Mouse (Mus musculus): ENCODE results near the gene Pih1d2. TPM values are rescaled to one million over a fixed set of nuclear protein-coding genes. Genes with fewer than 3 reads are reported as not detected.

Pih1d2 gene
- polyA plus RNA-seq (2015; fragmentation: Nextera tagmentation; extraction: Ambion mirVana), result 5.7 and 7.5 TPM in 2 replicates

DNA sequence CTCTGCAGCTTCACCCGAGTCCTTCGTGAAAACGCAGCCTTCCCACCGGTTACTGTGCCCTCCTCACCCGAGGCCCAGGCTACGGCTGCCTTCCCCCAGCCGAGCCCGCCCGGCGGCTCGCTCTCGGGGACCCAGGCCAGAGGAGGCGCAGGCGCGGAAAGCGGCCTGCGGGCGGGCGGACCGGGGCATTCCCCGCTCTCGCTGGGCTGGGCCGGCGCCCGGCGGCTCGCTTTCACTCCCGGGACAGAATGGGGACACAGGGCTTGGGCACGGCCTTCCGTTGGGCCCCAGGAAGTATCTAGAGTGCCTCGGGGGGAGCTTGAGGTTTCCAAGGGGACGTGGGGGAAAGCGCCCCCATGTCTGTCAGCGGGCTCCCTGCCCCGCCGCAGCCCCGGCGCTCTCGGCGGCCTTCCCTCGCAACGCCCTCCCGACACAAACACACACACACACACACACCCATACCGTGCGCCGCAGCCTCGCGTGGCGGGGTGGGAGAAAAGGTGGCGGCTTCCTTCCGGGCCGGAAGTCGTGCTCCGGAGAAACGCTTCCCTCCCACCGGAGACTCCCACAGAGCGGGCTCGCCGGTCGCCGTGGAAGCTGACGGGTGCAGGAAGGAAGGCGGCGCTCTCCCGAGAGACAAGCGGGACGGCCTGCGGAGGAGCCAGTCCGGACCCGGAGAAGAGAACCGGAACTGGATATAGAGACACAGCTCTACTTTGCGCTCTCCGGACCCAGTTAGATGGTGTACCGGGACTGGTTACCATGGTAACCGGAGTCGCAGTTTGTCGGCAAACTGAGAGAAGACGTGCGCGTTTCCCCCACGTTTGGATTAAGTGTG is at the start of gene Pih1d2, which contains the start of gene Nkapd1:
Gene Pih1d2, plus strand, starts transcription at position 556 of the 838 bp plus-strand sequence.
Gene Nkapd1, minus strand, starts transcription at position 699 of the 838 bp plus-strand sequence.
- ATAC-seq (ENCODE audit: low FRiP score), result peak; percentile 96
- peaks cover 25% of the 10 kb centered on the region for H3K4me1 ChIP-seq (replicated peaks)
- no peaks in the 10 kb centered on the region for H3K9me3 ChIP-seq
- no peaks in the 10 kb centered on the region for H3K27me3 ChIP-seq
- H3K9ac ChIP-seq, result peak within 1 kb of the TSS; percentile 97
- H3K4me3 ChIP-seq, result peak within 1 kb of the TSS; percentile 100
- peak within 1 kb of the TSS; percentile 90 for H3K4me2 ChIP-seq
- H3K36me3 ChIP-seq, result peaks cover 33% of the 10 kb centered on the region
- peak within 1 kb of the TSS; percentile 96 for H3K27ac ChIP-seq
- WGBS, result under 1% methylated on average over 80 of the region's 81 CpGs

DNA sequence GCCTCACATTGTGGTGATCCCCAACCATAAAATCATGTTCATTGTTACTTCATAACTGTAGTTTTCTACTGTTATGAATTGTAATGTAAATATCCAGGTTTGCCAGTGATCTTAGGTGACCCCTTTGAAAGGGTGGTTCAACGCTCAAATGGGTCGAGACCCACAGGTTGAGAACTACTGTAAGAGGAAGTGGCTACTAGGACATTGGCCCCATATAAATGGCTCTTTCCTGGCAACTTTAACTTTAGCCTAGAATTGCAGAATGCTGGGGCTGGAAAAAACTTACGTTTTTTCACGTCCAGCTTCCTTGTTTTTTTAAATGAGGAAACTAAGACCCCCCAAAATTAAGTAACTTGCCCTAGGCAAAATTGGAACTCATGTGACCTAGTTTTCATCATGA is 49.7 kb upstream of the Pih1d2 start:
- H3K27ac ChIP-seq, result no peak overlapping the region
- no peak for ATAC-seq (ENCODE audit: low FRiP score)
- no peaks in the 10 kb centered on the region for H3K36me3 ChIP-seq

DNA sequence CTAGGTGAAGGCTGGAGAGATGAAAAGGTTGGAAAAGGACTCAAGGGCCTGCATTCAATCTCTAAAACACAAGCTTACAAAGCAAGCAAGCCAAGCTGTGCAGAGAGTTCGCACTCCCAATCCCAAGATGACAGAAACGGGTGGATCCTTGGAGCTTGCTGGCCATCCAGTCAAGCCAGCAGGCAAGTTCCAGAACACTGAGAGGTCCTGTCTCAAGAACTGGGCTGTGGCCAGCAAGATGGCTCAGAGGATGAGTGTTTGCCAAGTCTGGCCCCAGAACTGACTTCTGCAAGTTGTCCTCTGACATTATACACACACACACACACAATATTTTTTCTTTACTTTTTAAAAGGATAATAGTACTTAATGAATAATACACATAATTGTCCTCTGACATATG is 49.2 kb upstream of the Pih1d2 start:
- H3K36me3 ChIP-seq, result no peaks in the 10 kb centered on the region
- no peak for ATAC-seq (ENCODE audit: low FRiP score)
- no peak overlapping the region for H3K9ac ChIP-seq
- H3K4me1 ChIP-seq (replicated peaks), result no peaks in the 10 kb centered on the region
- H3K9me3 ChIP-seq, result no peaks in the 10 kb centered on the region
- H3K4me2 ChIP-seq, result no peak overlapping the region
- H3K27ac ChIP-seq, result no peak overlapping the region
- H3K4me3 ChIP-seq, result no peak overlapping the region
- whole genome bisulfite sequencing, result 86% methylated on average over 2 of the region's 2 CpGs
- H3K27me3 ChIP-seq, result no peaks in the 10 kb centered on the region

More for the DNA sequence above, 49.7 kb upstream of the Pih1d2 start:
- no peak overlapping the region for H3K4me3 ChIP-seq
- no peaks in the 10 kb centered on the region for H3K27me3 ChIP-seq
- no peak overlapping the region for H3K9ac ChIP-seq
- H3K9me3 ChIP-seq, result no peaks in the 10 kb centered on the region
- no peaks in the 10 kb centered on the region for H3K4me1 ChIP-seq (replicated peaks)
- no peak overlapping the region for H3K4me2 ChIP-seq
- WGBS, result 90% methylated on average over 4 of the region's 4 CpGs

DNA sequence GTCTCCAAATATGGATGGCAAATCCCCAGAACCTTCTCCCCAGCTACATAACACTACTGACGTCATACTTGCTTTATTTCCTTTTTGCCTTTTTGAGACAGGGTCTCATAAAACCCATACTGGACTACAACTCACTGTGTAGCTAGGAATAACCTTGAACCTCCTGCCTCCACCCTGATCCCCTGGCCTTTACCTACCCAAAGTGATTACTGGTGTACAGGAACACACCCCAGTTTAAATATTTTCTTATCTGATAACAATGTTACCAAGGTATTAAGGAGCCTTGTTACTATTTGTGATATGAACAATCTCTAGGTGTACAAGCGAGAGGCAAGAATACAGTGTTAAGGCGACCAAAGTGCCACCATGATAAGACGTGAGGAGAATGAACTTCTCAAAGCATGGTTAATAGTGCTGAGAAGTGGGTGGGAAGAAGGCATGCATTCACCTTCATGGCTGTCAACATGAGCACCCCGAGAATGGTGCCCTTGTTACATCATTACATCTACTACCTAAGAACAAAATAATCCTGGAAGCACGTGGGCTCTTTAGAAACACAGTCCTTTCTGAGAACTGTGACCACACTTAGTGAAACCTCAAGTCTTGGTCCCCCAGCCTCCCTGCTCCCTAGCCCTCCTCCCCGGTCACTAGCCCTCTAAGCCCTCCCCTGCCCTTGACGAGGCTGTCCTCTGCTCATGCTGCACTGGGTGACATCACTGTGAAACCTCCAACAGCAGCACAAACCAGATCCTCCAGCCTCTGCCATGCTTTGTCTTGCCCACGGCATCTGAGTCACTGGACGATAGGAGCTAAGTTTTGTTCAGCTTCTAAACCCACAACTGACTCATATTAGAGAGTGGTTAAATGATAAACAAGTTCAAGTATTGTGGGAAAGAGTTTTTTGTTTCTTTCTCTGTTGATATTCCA is 47.3 kb upstream of the Pih1d2 start:
- Histone ChIP-seq H3K9ac (no peak overlapping the region), H3K9me3 (no peaks in the 10 kb centered on the region), H3K27ac (no peak overlapping the region), H3K27me3 (no peaks in the 10 kb centered on the region), H3K36me3 (no peaks in the 10 kb centered on the region), H3K4me1 (replicated peaks) (no peaks in the 10 kb centered on the region), H3K4me3 (no peak overlapping the region), H3K4me2 (no peak overlapping the region)
- no peak for ATAC-seq (ENCODE audit: low FRiP score)
- WGBS, result 85% methylated on average over 10 of the region's 10 CpGs

DNA sequence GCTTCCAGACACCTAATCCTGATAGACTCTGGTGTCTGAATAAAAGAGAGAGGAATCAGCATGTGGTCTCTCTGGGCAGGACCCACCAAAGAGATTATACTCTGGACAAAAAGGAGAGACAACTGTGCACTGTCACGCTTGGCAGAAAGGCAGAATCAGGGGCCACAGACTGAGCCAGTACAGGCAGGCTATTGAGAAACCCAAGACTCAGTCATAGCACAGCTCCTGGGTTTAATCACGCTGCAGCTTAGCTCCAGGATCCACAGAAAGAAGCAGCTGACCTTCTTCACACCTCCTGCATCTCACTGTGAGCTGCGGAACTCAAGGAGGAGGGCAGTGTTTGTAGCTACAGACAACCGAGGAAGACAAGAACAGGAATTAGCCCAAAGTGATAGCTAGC is 36.8 kb upstream of the Pih1d2 start:
- H3K4me2 ChIP-seq, result no peak overlapping the region
- H3K27me3 ChIP-seq, result no peaks in the 10 kb centered on the region
- no peak for ATAC-seq (ENCODE audit: low FRiP score)
- no peaks in the 10 kb centered on the region for H3K4me1 ChIP-seq (replicated peaks)
- H3K27ac ChIP-seq, result no peak overlapping the region
- H3K4me3 ChIP-seq, result no peak overlapping the region
- H3K9me3 ChIP-seq, result no peaks in the 10 kb centered on the region
- H3K9ac ChIP-seq, result no peak overlapping the region
- no peaks in the 10 kb centered on the region for H3K36me3 ChIP-seq
- WGBS, result 44% methylated on average over 4 of the region's 4 CpGs

DNA sequence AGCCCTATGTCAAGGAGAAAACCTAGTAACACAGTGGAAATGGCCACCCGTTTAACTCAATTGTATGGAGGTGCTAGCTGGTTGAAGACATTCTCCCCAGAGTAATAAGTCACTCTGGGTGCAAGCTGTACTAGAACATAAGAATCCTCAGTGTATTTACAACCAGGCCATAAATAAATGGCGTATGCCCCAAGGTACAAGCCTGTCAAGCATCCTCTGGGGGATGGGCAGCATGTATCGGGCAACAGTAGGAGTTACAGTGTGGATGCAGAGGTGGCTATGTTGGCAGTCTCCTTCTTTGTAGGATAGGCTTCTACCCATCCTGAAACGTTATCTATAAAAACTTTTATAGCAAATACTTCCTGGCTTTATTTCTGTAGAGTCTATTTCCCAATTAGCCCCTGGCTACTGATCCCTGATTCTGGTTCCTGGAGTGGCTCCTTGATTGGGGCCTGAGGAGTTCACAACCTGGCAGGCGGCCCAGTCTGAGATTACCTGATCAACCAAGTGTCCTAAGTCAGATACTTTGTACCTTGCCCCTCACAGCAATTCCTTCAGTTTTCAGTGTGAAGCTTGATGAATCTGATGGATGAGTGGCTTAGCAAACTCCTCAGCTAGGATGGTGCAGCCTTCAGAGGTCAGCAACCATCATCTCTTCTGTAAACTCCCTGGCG is 31.8 kb upstream of the Pih1d2 start:
- Histone ChIP-seq H3K4me3 (no peak overlapping the region), H3K27ac (no peak overlapping the region), H3K36me3 (no peaks in the 10 kb centered on the region), H3K4me2 (no peak overlapping the region), H3K9me3 (no peaks in the 10 kb centered on the region), H3K27me3 (no peaks in the 10 kb centered on the region), H3K4me1 (replicated peaks) (no peaks in the 10 kb centered on the region), H3K9ac (no peak overlapping the region)
- ATAC-seq (ENCODE audit: low FRiP score), result no peak
- WGBS, result 84% methylated on average over 6 of the region's 6 CpGs

DNA sequence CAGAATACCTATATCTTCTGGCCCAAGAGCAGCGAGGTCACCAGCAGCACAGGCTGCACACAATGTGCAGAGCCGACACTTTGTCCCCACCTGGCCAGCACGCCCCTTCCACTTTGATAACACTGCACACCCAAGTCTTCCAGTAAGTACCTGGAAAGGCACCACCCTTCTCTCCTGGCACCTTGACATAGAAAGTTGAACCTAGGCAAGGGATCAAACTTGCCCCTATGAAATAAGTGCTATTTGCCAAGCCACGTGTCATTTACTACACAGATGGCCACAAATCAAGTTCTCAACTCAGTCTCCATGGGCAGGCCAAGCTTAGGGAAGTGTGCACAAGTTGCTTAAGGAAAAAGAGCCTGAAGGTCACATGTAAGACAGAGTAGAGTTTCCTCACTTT is 30.2 kb upstream of the Pih1d2 start:
- no peak overlapping the region for H3K27ac ChIP-seq
- no peak overlapping the region for H3K4me3 ChIP-seq
- no peaks in the 10 kb centered on the region for H3K9me3 ChIP-seq
- no peak overlapping the region for H3K4me2 ChIP-seq
- H3K4me1 ChIP-seq (replicated peaks), result no peaks in the 10 kb centered on the region
- H3K36me3 ChIP-seq, result no peaks in the 10 kb centered on the region
- WGBS, result 87% methylated on average over 4 of the region's 4 CpGs
- no peak overlapping the region for H3K9ac ChIP-seq
- no peaks in the 10 kb centered on the region for H3K27me3 ChIP-seq
- no peak for ATAC-seq (ENCODE audit: low FRiP score)

DNA sequence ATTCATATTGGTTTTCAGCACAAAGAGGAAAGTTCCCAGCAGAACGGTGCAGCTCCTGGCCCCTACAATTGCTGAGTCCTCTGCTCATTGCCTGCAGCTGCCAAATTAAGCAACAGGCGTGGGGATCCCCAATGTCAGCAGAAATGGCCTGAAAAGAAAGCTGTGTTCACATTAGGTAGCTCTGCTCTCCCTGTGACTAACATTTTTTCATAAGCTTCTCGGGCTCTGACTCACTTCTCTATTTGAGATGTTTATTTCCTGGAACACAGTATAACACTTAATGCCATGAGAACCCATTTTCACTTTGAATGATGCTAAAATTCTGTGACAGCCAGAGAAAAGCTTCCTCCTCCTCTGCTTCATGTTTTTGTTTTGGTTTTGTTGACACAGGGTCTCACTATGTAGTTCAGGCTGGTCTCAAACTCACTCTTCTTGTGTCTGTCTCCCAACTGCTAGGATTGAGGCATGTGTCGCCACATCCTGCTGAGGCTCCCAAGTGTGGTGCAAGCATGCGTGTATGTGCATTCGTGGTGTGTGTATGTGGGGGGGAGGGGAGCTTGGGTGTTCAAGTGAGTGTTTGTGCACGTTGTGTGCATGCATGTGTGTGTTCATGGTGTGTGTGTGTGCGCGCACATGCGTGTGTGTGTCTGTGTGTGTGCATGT is 26.1 kb upstream of the Pih1d2 start:
- no peak overlapping the region for H3K9ac ChIP-seq
- peaks cover 15% of the 10 kb centered on the region for H3K36me3 ChIP-seq
- no peak overlapping the region for H3K4me2 ChIP-seq
- no peak overlapping the region for H3K27ac ChIP-seq
- H3K27me3 ChIP-seq, result no peaks in the 10 kb centered on the region
- H3K4me3 ChIP-seq, result no peak overlapping the region
- H3K9me3 ChIP-seq, result no peaks in the 10 kb centered on the region
- no peak for ATAC-seq (ENCODE audit: low FRiP score)
- 79% methylated on average over 10 of the region's 10 CpGs for WGBS
- H3K4me1 ChIP-seq (replicated peaks), result no peaks in the 10 kb centered on the region

DNA sequence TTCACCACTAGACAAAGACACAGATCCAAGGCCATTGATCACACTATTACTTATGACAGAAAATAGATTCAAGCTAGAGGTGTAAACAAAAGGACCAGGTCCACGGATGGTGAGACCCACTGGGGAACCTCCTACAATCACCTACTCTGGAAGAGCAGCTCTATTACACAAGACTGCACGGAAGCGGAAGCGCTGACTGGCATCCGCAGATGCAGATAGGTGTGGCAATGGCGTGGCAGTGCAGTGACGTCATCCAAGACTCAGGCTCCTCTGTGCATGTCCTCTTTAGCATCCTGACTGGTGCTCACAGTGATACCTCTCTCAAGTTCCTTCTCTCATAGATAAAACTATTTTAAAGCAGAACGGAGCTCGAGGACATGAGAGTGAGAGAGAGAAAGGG is 24.2 kb upstream of the Pih1d2 start:
- H3K27ac ChIP-seq, result no peak overlapping the region
- peaks cover 34% of the 10 kb centered on the region for H3K36me3 ChIP-seq
- H3K9me3 ChIP-seq, result no peaks in the 10 kb centered on the region
- no peak for ATAC-seq (ENCODE audit: low FRiP score)
- WGBS, result 89% methylated on average over 9 of the region's 9 CpGs
- H3K4me2 ChIP-seq, result no peak overlapping the region
- no peak overlapping the region for H3K9ac ChIP-seq
- no peaks in the 10 kb centered on the region for H3K27me3 ChIP-seq
- H3K4me1 ChIP-seq (replicated peaks), result no peaks in the 10 kb centered on the region
- no peak overlapping the region for H3K4me3 ChIP-seq

DNA sequence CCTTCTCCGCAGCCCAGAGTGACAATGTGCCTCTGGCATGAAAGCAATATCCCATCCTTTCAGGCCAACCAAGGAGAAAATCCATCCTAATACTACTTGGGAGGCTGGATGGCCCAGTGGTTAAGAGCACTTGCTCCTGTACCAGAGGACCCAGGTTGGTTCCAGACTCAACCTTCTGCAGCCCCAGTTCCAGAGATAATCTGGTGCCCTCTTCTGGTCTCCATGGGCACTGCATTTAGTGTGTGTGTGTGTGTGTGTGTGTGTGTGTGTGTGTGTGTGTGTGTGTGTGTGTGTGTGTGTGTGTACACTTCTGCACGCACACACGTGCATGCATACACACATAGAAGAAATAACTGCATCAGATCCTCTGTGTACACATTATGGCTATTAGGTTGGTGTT is 23.6 kb upstream of the Pih1d2 start:
- 87% methylated on average over 2 of the region's 3 CpGs for WGBS
- ATAC-seq (ENCODE audit: low FRiP score), result no peak
- peaks cover 39% of the 10 kb centered on the region for H3K36me3 ChIP-seq

DNA sequence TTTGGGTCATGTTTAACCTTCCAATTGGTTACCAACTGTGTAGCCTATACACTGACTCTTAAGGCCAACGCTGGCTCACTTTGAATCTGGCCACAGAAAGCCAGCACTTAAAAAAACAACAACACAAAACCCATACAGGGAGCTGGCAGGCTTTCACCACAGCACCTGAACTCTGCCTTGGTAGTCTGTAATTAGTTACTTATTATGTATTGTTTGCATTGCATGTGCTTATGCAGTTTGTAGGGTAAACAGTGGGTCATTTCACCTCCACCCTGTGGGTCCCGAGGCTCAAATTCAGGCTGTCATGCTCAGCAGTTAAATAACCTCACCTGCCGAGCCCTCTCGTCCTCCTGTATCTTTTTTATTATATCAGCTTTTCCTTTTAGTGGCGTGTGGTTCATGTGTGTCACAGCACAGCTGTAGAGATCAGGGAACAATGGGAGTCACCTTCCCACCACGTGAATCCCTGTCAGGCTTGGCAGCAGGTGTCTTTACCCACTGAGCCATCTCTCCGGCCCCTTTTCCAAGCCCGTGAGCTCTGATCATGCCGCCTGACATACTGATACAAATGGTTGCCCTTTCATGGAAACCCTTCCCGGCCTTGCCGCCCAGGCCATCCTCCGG is 22.2 kb upstream of the Pih1d2 start:
- Histone ChIP-seq H3K27ac (no peak overlapping the region), H3K27me3 (no peaks in the 10 kb centered on the region), H3K4me3 (no peak overlapping the region), H3K9ac (no peak overlapping the region), H3K4me2 (no peak overlapping the region), H3K9me3 (no peaks in the 10 kb centered on the region), H3K4me1 (replicated peaks) (no peaks in the 10 kb centered on the region), H3K36me3 (peaks cover 52% of the 10 kb centered on the region)
- 79% methylated on average over 12 of the region's 12 CpGs for WGBS
- ATAC-seq (ENCODE audit: low FRiP score), result no peak

More for the DNA sequence above, 23.6 kb upstream of the Pih1d2 start:
- Histone ChIP-seq H3K27me3 (no peaks in the 10 kb centered on the region), H3K27ac (no peak overlapping the region), H3K9ac (no peak overlapping the region), H3K4me1 (replicated peaks) (no peaks in the 10 kb centered on the region), H3K9me3 (no peaks in the 10 kb centered on the region), H3K4me2 (no peak overlapping the region), H3K4me3 (no peak overlapping the region)
